Mouse (Mus musculus) forebrain, embryonic 10.5 days (tissue): Measurements from ENCODE around the gene Map4k2. TPM values are rescaled to one million over a fixed set of nuclear protein-coding genes. Genes with fewer than 3 reads are reported as not detected.

Experiments used
- DNase-seq: peaks from one replicate; pipeline ENCODE4 v3.0.0-alpha.2; 2017; ENCODE audit warnings: low spot score; ENCODE audit errors: extremely low spot score
- H3K27ac ChIP-seq: fragments of 300-500 bp; sonication (generic); 2 replicates; pipeline ENCODE4 v1.5.1; 2016; ENCODE audit warnings: mild to moderate bottlenecking
- H3K27me3 ChIP-seq: fragments of 300-500 bp; sonication (generic); 2 replicates; pipeline ENCODE4 v1.6.1; 2016; ENCODE audit warnings: mild to moderate bottlenecking; ENCODE audit not compliant: poor library complexity, severe bottlenecking
- H3K36me3 ChIP-seq: fragments of 300-500 bp; sonication (generic); replicated peaks from 2 replicates; pipeline ENCODE4 v1.6.1; 2016; ENCODE audit warnings: mild to moderate bottlenecking, moderate library complexity
- H3K4me1 ChIP-seq: fragments of 300-500 bp; sonication (generic); 2 replicates; pipeline ENCODE4 v1.6.1; 2016
- H3K4me3 ChIP-seq: fragments of 300-500 bp; sonication (generic); 2 replicates; pipeline ENCODE4 v1.5.1; 2016; ENCODE audit warnings: mild to moderate bottlenecking, moderate library complexity
- H3K9me3 ChIP-seq: fragments of 300-500 bp; sonication (generic); 2 replicates; pipeline ENCODE4 v1.6.1; 2016; ENCODE audit warnings: mild to moderate bottlenecking, moderate library complexity
- WGBS: fragments of 180-500 bp; shearing (Covaris S2); methylation state at CpG from one replicate; pipeline ENCODE4 v1.1.7; 2016; 5-methylcytosine and 5-hydroxymethylcytosine counted together
- polyA plus RNA-seq: library from polyadenylated mRNA; unstranded; fragments of >200 nt; fragmentation: Nextera tagmentation; extraction: Ambion mirVana; gene quantifications from 2 replicates; pipeline ENCODE4 v1.2.1, GENCODE M21; 2016

The Map4k2 gene
- polyA plus RNA-seq, 1 experiment from 2014 or later = 12.6 TPM

DNA sequence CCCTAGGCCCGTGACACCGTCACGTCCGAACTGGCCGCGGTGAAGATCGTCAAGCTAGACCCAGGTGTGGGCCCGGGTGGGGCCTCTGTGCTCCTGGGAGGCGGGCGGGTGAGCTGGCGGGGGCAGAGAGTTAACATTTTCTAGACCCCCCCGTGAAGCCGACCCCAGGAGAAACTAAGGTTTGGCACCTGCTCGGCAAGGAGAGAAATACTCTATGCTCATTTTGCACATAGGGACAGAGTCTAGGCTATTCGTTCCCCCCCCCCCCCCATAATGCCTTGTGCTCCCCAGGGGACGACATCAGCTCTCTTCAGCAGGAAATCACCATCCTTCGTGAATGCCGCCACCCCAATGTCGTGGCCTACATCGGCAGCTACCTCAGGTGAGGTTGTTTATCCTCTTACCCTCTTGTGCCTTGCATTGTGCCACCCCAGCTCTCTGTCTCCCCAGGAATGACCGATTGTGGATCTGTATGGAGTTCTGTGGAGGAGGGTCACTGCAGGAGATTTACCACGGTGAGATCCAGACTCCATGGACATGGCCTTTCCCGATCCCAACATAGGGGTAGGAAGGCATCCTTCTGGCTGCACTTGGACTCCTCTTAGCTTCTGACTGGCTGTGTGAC is 630 bp downstream of the Map4k2 start:
- DNase-seq = no peak
- WGBS = 12% methylated on average over 23 of the region's 23 CpGs
- H3K36me3 ChIP-seq = peaks cover 80% of the 10 kb centered on the region

DNA sequence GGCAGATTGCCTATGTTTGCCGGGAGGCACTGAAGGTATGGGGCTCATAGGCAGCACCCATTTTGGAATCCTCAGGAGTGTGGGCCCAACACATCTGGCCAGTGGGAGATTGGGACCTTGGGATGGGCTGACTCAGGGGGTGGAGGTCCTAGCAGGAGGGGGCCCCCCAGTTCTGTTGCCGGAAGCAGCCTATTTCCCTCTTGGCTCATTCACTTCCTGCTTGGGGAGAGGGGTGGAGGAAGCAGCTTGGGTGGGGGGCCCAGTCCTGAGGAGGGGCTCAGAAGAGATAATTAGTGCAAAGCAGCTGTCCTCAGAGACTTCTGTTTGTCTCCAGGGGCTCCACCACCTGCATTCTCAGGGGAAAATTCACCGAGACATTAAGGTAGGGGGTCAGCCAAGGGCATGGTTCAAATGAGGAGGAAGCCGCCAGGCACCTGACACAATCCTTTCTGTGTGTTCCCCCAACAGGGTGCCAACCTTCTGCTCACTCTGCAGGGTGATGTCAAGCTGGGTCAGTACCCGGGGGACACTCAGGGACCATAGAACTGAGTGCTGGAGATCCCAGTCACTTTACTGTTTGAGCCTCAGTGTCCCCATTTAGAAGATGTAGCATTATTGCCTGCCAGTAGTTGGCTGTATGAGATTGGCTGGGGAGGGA is 1.5 kb downstream of the Map4k2 start:
- Histone ChIP-seq H3K9me3 (no peaks in the 10 kb centered on the region), H3K36me3 (peaks cover 80% of the 10 kb centered on the region), H3K4me3 (peak overlapping the region; percentile 77; the same call in 1 of the 2 replicates), H3K4me1 (peaks cover 38% of the 10 kb centered on the region), H3K27ac (peak overlapping the region; percentile 84; the same call in 1 of the 2 replicates), H3K27me3 (no peaks in the 10 kb centered on the region)
- WGBS = 81% methylated on average over 5 of the region's 5 CpGs
- no peak for DNase-seq

More for the DNA sequence above, 630 bp downstream of the Map4k2 start:
- peaks cover 46% of the 10 kb centered on the region for H3K4me1 ChIP-seq
- H3K4me3 ChIP-seq = peak overlapping the region; percentile 77
- H3K27me3 ChIP-seq = no peaks in the 10 kb centered on the region
- H3K9me3 ChIP-seq = no peaks in the 10 kb centered on the region
- H3K27ac ChIP-seq = peak overlapping the region; percentile 84

DNA sequence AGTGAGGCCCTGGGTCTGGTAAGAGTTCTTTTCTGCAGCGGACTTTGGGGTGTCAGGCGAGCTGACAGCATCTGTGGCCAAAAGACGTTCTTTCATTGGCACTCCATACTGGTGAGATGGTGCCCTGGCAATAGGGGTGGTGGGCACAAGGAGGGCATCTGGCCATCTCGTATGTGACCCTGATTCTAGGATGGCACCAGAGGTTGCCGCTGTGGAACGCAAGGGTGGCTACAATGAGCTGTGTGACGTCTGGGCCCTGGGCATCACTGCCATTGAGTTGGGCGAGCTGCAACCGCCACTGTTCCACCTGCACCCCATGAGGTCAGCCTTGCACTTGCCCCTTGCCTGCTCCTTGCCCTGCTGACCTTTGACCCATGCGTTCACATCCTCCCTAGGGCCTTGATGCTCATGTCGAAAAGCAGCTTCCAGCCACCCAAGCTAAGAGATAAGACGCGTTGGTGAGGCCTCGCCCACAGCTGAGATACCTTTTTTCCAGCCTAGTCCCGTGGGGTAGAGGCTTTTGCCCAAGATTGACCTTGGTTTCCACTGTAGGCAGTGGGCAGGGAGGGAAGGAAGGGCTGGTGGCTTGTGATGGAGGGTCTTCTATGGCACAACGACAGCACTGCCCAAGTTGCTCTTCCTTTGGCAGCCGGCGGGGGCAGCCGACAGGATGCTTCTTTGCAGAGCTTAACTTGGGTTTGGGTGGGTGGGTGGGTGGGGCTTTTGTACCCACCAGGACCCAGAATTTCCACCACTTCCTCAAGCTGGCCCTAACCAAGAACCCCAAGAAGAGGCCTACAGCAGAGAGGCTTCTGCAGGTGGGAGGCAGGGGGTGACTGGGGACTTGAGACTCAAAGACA is 2.4 kb downstream of the Map4k2 start:
- no peak for DNase-seq
- no peak overlapping the region for H3K4me3 ChIP-seq
- H3K27me3 ChIP-seq = no peaks in the 10 kb centered on the region
- H3K9me3 ChIP-seq = no peaks in the 10 kb centered on the region
- H3K4me1 ChIP-seq = peaks cover 33% of the 10 kb centered on the region
- H3K36me3 ChIP-seq = peaks cover 80% of the 10 kb centered on the region
- no peak overlapping the region for H3K27ac ChIP-seq
- WGBS = 84% methylated on average over 19 of the region's 19 CpGs

DNA sequence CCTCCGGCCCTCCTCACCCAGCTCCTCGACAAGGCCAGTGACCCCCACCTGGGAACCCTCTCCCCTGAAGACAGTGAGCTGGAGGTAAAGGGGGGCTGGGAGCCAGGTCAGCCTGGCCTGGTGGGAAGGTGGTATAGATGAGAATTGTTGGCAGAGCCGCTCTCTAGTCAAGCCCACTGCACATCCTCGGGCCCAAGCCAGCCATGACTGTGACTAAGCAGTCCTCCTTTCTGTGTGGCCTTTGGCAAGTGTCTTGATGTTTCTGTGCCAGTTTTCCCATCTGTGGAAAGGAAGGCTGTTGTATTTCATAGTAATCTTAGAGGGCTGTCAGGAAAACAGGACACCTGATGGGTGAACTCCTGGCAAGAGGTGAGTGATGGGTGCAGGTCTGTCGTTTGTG is 3.1 kb downstream of the Map4k2 start:
- no peaks in the 10 kb centered on the region for H3K27me3 ChIP-seq
- DNase-seq = no peak
- peaks cover 40% of the 10 kb centered on the region for H3K4me1 ChIP-seq
- no peak overlapping the region for H3K4me3 ChIP-seq
- 86% methylated on average over 5 of the region's 5 CpGs for WGBS
- H3K9me3 ChIP-seq = no peaks in the 10 kb centered on the region
- H3K27ac ChIP-seq = no peak overlapping the region
- H3K36me3 ChIP-seq = peaks cover 77% of the 10 kb centered on the region

DNA sequence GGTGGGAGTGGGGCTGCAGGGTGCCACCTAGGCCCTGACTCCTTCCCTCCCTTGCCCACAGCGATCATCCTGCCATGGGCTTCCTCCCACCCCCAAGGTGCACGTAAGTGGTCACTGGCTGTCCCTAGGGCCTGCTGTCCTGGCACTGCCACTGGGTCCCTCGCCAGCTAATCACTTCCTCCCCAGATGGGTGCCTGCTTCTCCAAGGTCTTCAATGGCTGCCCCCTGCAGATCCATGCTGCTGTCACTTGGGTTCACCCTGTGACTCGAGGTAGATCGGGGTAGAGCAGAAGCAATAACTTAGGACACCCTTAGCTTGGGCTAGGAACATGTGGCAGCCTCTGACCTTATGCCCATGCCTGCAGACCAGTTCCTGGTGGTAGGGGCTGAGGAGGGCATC is 5.1 kb downstream of the Map4k2 start:
- Histone ChIP-seq H3K9me3 (no peaks in the 10 kb centered on the region), H3K27ac (no peak overlapping the region), H3K4me1 (peaks cover 30% of the 10 kb centered on the region), H3K27me3 (no peaks in the 10 kb centered on the region), H3K36me3 (peaks cover 73% of the 10 kb centered on the region), H3K4me3 (no peak overlapping the region)
- no peak for DNase-seq
- 90% methylated on average over 5 of the region's 5 CpGs for WGBS

DNA sequence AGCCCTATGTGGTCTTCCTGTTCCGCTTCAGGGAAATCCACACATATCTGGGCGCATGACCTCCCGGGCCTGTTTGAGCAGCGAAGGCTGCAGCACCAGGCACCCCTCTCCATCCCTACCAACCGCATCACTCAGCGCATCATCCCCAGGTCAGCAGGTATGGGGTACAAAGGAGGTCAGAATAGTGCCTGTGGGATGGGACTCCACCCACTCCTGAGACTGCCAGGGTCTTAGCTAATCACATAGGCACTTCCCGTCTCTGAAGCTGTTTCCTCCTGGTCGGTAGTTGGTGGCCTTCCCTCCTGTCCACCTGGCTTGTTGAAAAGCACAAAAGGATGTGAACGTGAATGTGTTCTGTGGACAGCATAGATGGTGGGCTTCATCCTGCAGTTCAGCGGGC is 5.7 kb downstream of the Map4k2 start:
- WGBS = 89% methylated on average over 10 of the region's 10 CpGs
- Histone ChIP-seq H3K36me3 (peaks cover 79% of the 10 kb centered on the region), H3K4me1 (peaks cover 29% of the 10 kb centered on the region), H3K27ac (no peak overlapping the region), H3K9me3 (no peaks in the 10 kb centered on the region), H3K27me3 (no peaks in the 10 kb centered on the region), H3K4me3 (no peak overlapping the region)
- no peak for DNase-seq

DNA sequence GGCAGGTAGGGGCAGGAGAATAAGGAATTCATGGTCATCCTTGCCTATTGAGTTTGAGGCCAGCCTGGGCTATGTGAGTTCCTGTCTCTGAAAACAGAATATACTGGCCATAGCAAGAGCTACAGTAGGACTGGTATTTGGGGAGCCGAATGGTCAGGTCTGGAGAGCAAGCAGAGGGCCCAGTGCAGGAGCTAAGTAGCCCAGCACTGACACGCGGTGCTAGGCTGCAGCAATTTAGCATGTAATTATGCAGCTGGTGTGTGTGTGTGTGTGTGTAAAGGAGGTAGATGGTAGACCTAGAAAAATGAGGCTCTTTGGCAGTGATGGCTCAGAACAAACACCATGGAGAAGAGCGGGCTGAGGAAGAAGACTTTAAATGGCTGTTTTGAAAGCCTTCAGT is 6.7 kb downstream of the Map4k2 start:
- Histone ChIP-seq H3K36me3 (peaks cover 75% of the 10 kb centered on the region), H3K27ac (no peak overlapping the region), H3K9me3 (no peaks in the 10 kb centered on the region), H3K4me3 (no peak overlapping the region), H3K27me3 (no peaks in the 10 kb centered on the region), H3K4me1 (peaks cover 21% of the 10 kb centered on the region)
- WGBS = 92% methylated on average over 4 of the region's 4 CpGs
- no peak for DNase-seq

DNA sequence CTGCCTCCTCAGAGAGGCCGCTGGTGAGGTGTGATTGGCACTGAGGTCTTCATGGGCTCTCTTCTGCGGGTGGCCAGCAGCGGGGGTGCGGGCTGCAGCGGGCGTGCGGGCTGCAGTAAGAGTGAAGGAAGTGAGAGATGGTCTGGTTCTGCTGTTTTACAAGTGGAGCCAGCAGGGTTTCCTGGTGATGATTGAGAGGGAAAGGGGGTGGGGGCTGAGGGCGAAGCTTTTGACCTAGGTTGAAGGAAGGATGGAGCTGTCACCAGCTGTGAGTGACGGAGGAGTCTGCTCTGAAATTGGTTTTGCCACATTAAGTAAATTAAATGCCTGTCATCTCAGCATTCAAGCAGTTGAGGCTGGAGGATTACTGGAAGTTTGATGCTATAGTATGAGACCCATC is 7.8 kb downstream of the Map4k2 start:
- H3K9me3 ChIP-seq = no peaks in the 10 kb centered on the region
- 79% methylated on average over 9 of the region's 9 CpGs for WGBS
- DNase-seq = no peak
- H3K4me3 ChIP-seq = no peak overlapping the region
- peaks cover 76% of the 10 kb centered on the region for H3K36me3 ChIP-seq
- peaks cover 21% of the 10 kb centered on the region for H3K4me1 ChIP-seq
- 0 out of 2 replicates have a peak overlapping the region, but pooled peaks have one; percentile 66 for H3K27ac ChIP-seq
- no peaks in the 10 kb centered on the region for H3K27me3 ChIP-seq

DNA sequence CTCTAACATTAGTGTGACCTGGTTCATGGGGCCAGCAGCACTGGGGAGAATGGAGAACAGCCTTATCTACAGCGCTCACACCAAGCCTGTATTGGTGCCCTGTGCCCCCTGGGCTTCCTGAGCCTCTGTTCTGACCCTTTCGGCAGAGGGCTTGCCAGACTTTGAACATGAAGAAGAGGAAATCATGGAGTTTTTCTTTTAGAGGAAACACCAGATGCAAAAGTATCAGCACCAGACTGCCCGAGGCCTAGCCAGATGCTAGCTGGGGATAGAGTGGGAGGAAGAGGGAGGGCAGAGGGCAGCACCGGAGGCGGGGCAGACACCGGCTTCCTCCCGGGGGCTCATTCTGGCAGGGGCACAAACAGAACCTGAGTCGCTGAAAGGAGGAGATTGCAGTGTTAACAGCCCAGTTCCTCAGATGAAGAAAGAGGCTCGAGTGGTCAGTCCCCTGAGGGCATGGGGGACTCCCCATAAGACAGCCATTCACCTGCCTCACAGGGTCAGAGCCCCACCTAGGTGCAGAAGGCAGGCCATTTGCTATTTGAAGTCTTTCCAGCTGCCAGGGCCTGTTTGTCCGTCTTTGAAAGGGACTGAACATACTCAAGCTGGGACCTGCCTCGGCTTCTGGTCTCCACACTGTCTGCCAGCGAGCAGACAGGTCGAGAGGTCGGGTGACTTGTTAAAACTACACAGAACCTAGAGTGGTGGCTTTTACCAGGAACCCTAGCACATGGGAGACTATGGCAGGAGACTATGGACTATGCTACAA is 8.5 kb downstream of the Map4k2 start:
- no peaks in the 10 kb centered on the region for H3K9me3 ChIP-seq
- peak overlapping the region; percentile 14 for H3K4me3 ChIP-seq
- no peaks in the 10 kb centered on the region for H3K27me3 ChIP-seq
- no peak for DNase-seq
- peak overlapping the region; percentile 66; the same call in 1 of the 2 replicates for H3K27ac ChIP-seq
- WGBS = 54% methylated on average over 14 of the region's 14 CpGs
- H3K36me3 ChIP-seq = peaks cover 76% of the 10 kb centered on the region
- peaks cover 21% of the 10 kb centered on the region for H3K4me1 ChIP-seq

DNA sequence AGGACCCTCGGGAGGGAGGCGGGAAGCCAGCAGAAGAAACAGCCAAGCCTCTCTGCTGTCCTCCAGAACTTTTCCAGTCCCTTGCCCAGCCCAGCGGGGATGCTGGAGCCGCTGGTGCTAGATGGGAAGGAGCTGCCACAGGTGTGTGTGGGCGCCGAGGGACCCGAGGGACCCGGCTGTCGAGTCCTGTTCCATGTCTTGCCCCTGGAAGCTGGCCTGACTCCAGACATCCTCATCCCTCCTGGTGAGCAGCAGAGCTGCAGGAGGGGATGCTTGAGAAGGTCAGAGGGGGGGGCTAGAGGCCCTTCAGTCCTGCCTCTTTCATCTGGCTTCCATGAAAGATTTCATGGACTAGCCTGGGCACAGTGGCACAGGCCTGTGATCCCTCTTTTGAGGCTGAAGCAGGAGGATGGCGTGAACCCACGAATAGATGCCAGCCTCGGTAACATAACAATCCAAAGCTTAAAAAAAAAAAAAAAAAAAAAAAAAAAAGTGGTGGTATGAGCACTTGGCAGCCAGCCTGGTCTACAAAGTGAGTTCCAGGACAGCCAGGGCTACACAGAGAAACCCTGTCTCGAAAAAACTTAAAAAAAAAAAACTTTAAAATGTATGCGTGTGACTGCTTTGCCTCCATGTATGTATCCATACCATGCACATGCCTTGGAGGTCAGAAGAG is 10.6 kb downstream of the Map4k2 start:
- no peaks in the 10 kb centered on the region for H3K9me3 ChIP-seq

DNA sequence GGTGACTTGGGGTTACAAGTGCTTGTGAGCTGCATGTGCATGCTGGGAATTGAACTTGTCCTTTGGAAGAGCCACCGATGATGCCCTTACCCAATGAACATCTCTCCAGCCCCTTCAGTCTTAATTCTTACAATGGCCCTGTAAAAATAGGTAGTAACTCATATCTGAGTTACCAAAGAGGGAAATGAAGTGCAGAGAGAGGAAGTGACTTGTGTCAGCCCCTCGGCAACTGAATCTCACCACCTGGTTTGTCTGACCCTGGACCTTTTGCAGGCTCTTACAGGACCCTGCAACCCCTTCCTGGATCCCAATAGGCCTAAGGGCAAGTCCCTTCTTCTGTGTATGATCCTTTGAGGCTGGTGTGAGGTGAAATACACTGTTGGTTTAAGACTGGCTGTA is 11.2 kb downstream of the Map4k2 start:
- Histone ChIP-seq H3K27me3 (no peaks in the 10 kb centered on the region), H3K27ac (no peak overlapping the region), H3K9me3 (no peaks in the 10 kb centered on the region), H3K4me3 (no peak overlapping the region), H3K36me3 (peaks cover 53% of the 10 kb centered on the region), H3K4me1 (peaks cover 21% of the 10 kb centered on the region)
- 86% methylated on average over 2 of the region's 2 CpGs for WGBS
- DNase-seq = no peak

More for the DNA sequence above, 10.6 kb downstream of the Map4k2 start:
- Histone ChIP-seq H3K36me3 (peaks cover 58% of the 10 kb centered on the region), H3K27ac (peak overlapping the region; percentile 25; the same call in 1 of the 2 replicates), H3K4me3 (no peak overlapping the region), H3K27me3 (no peaks in the 10 kb centered on the region), H3K4me1 (peaks cover 21% of the 10 kb centered on the region)
- DNase-seq = no peak
- WGBS = 70% methylated on average over 14 of the region's 14 CpGs

DNA sequence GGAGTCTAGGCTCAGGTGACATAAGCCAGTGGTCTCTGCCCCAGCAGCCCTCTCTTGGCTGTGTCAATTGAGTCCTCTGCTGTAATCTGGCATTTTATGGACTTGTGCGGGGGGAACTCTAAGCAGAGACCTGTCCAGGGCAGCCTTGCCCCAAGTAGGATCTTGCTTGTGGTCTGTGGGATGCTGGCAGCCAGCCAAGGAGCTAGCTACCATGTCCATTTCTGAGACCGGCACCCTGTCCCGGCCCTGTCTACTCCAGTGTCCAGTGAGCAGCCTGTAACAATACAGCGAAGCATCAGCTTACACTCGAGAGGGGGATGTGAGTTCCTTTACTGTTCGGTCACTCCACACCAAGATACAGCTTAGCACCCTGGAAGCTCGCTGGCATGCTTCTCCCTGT is 13.1 kb downstream of the Map4k2 start:
- DNase-seq = no peak
- Histone ChIP-seq H3K4me1 (peaks cover 14% of the 10 kb centered on the region), H3K9me3 (no peaks in the 10 kb centered on the region), H3K27me3 (no peaks in the 10 kb centered on the region), H3K27ac (no peak overlapping the region), H3K36me3 (peaks cover 38% of the 10 kb centered on the region), H3K4me3 (no peak overlapping the region)
- 89% methylated on average over 7 of the region's 7 CpGs for WGBS
